Mouse (Mus musculus) bone marrow, adult 2 months (tissue): ENCODE data around the gene Cpe. TPM values are rescaled to one million over a fixed set of nuclear protein-coding genes. Genes with fewer than 3 reads are reported as not detected.

Experiments
- H3K27ac ChIP-seq: fragments of 200-500 bp; 2 replicates; pipeline ENCODE4 v1.5.1; 2012; ENCODE audit warnings: low read depth, mild to moderate bottlenecking, control low read depth, inconsistent platforms, low read length; ENCODE audit not compliant: control insufficient read depth, poor library complexity, insufficient read depth
- H3K4me1 ChIP-seq: fragments of 200-500 bp; 2 replicates; pipeline ENCODE4 v1.6.1; 2011; ENCODE audit warnings: low read length; ENCODE audit not compliant: control insufficient read depth, insufficient read depth
- H3K4me3 ChIP-seq: fragments of 200-500 bp; replicated peaks from 2 replicates; pipeline ENCODE3; 2011; ENCODE audit warnings: mild to moderate bottlenecking, low read depth, low read length, control low read depth; ENCODE audit not compliant: control insufficient read depth
- CTCF ChIP-seq: fragments of 200-500 bp; IDR thresholded peaks from 2 replicates; pipeline ENCODE4 v1.5.1; 2011; ENCODE audit warnings: low read length, control low read depth; ENCODE audit not compliant: control insufficient read depth, insufficient read depth
- POLR2A ChIP-seq: fragments of 200-500 bp; IDR thresholded peaks from 2 replicates; pipeline ENCODE4 v1.6.1; 2011; ENCODE audit warnings: low read depth, mild to moderate bottlenecking, control low read depth, low read length, borderline replicate concordance; ENCODE audit not compliant: control insufficient read depth
- WGBS: fragments of 180-500 bp; shearing (Covaris S2); methylation state at CpG from one replicate; pipeline ENCODE4 v1.1.7; 2018; 5-methylcytosine and 5-hydroxymethylcytosine counted together
- polyA plus RNA-seq: library from polyadenylated mRNA; stranded (reverse); fragments of >200 nt; gene quantifications from 2 replicates; pipeline ENCODE4 v1.2.4, GENCODE M21; 2011; ENCODE audit warnings: low replicate concordance; ENCODE audit not compliant: missing spikeins, insufficient read depth, insufficient read length

The Cpe gene
- polyA plus RNA-seq, 1 experiment, result 6.2 TPM

DNA sequence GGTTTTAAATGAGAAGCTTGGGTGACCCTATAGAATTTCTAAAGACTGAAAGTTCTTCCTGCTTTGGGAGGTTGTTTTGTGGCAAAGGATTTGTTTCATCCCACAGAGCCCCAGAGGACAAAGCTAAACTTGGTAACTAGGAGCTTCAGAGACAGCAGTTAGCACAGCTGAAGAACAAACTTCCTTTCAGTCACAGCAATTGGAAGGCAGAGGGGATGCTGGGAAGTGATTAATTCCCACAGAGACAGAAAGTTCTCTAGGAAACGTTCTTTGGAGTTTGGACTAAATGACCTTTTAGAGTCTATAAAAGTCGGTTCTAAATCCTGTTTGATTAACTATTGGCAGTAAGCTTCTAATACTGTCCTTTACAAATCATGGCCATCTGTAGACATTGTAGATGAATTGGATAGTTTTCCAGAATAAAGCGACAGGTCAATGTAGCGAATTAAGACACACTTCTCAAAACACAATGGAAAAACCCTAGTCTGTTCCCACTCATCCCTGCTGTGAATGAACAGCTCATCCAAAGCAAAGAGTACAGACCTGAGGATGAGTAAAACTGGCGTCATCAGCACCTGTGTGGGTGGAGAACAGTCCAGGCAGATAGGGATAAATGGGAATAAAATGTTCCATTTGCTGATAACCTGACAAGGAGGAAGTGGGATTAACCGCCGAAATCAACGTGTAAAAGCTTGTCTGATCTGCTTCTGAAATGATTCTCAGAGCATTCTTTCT is 58.6 kb downstream of the Cpe start:
- 72% methylated on average over 8 of the region's 8 CpGs for WGBS
- TF ChIP-seq CTCF, result no peak
- TF ChIP-seq POLR2A, result no peak

DNA sequence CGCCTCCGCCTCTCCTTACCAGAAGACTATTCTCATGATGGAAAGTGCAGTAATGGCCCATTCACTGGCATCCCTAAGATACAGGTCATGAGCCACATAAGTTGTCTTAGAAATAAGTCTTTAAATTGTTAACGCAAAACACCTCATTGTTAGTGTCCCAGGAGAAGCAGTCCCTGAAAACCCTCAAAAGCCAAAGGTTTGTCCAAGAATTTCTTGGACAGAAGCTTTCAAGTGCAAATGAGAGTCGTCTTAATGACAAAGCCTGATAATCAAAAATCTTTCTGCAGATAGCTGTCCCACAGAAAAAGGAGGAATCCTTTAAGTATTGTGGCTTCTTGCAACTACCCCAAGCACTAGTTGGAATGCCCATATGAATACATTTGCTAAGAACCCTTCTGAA is 60.7 kb downstream of the Cpe start:
- H3K4me3 ChIP-seq, result no peak overlapping the region
- H3K4me1 ChIP-seq, result no peaks in the 10 kb centered on the region
- no peak overlapping the region for H3K27ac ChIP-seq
- TF ChIP-seq CTCF (no peak), POLR2A (no peak)
- WGBS, result 81% methylated on average over 4 of the region's 4 CpGs

More for the DNA sequence above, 58.6 kb downstream of the Cpe start:
- H3K4me1 ChIP-seq, result no peaks in the 10 kb centered on the region
- H3K27ac ChIP-seq, result no peak overlapping the region
- H3K4me3 ChIP-seq, result no peak overlapping the region

DNA sequence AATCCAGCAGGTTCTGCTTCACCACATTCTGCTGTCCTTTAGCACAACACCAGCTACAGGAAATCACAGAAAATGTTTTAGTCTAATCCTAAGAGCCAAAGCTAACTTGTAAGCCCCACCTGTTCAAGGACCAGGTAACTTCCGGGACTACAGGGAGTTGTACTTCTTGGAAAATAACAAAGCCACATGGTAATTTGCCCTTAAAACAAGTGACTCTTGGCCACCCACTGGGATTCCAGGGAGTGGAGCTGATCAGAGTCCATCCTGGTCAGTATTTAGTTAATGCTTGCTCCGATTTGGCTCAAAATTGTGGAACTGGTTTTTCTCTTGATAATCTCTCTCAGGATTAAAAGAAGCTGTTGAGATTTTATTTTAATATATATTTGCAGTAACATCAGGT is 61.1 kb downstream of the Cpe start:
- H3K4me1 ChIP-seq, result no peaks in the 10 kb centered on the region
- no peak overlapping the region for H3K27ac ChIP-seq
- no peak overlapping the region for H3K4me3 ChIP-seq
- 83% methylated on average over 2 of the region's 2 CpGs for WGBS
- no peak for TF ChIP-seq CTCF

DNA sequence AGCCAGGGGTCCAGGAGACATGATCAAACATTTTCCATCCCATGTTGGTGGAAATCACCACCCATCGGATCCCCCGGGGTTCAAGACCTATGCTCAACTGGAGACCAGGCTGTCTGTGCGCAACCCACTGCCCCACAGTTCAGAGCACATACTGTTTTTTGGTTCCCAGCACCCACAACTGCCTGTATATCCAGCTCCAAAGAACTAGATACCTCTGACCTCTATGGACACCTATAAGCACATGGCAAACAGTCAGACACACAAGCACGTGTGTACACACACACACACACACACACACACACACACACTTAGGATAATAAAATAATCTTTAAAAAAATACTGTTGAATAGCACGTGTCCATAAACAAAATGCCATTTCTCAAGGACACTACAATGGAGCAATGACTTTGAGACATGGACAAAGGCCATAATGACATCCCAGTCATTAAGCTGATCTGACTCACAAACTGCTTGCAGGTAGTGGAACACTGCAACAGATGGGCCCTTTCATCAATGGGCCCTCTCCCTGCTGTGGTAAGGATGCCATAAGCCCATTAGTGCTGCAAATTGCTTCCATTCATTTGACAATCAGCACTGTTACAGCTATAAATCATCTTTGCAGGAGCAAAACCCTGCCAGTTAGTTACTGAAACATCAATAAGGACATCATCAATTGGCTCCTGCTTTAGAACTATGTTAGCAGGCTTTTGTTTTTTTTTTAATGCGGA is 63.7 kb downstream of the Cpe start:
- H3K4me1 ChIP-seq, result no peaks in the 10 kb centered on the region
- TF ChIP-seq POLR2A (no peak), CTCF (no peak)
- no peak overlapping the region for H3K27ac ChIP-seq
- 85% methylated on average over 6 of the region's 6 CpGs for WGBS
- no peak overlapping the region for H3K4me3 ChIP-seq

DNA sequence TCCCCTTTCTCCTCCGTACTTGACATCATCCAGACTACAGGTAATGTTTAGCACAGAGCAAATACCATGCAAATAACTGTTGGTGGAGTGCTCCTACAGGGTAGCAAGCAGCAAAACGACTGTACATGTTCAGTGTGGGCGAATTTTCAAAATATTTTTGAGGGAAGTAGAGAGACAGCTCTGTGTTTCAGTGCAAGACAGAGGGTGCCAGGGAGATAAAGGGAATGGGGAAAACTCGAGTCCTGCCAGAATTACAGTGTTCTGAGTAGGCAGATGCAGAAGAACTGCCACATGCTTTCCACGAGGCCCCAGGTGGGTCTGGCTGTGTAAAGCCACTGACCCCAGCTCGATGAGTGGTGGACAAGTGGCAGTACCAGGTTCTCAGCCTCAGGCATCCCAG is 64.8 kb downstream of the Cpe start:
- TF ChIP-seq CTCF (no peak), POLR2A (no peak)
- Histone ChIP-seq H3K4me1 (no peaks in the 10 kb centered on the region), H3K27ac (no peak overlapping the region), H3K4me3 (no peak overlapping the region)
- WGBS, result 76% methylated on average over 6 of the region's 6 CpGs

DNA sequence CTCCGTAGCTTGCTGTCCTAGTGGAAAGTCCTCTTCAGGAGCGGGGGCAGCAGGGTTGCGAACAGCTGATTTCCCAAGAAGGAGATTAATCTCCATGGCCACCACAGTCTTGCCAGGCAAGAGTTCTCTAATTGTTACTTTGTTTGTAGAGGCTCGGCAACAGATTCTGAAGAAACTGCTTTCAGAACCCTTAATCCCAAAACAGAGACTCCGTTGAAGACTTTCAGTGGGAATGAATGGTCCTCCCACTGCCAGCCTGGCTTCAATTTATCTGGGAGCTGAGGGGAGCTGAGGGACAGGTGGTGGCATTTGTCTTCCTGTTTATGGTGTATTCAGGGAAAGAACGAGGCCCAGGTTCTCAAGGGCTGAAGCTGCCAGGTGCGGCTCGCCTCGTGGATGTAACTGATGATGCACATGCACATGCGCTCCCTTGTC is 68.2 kb downstream of the Cpe start:
- no peak overlapping the region for H3K27ac ChIP-seq
- H3K4me3 ChIP-seq, result no peak overlapping the region
- 84% methylated on average over 10 of the region's 10 CpGs for WGBS
- no peaks in the 10 kb centered on the region for H3K4me1 ChIP-seq
- TF ChIP-seq CTCF, result no peak
- no peak for TF ChIP-seq POLR2A

DNA sequence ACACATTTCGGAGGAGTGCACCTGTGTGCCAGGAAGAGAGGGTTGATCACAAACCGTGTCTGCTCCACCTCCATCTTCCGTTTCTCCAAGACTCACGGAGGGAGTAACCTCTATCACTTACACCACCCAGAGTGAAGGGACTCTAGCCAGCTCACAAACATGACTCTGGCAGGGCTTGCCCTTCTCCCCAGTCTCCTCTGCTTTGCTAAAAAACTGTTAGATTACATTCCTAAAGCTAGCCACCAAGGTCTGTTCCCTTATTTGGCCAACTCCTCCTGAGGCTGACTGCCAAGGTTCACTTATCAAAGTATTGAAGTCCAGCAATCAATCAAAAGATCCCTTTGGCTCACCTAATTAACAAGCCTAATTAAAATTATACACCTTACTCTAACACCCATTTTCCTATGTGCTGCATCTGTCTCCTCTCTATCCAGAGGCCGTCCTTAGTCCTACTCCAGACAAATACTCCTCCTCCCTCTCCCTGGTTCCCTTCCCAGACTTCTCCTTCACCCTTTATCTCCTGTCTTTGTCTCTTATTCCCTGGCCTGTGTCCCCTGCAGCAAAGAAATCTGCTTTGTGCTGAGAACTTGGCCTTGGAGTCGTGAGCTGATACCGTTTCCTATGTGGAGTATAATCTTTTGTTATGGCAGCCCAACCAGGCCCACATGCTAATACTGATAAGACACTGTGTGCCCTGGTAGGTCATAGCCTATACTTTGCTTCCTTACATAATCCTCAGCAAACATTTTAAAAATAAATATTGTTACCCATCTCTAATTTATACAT is 72.3 kb downstream of the Cpe start:
- Histone ChIP-seq H3K4me1 (no peaks in the 10 kb centered on the region), H3K4me3 (no peak overlapping the region), H3K27ac (no peak overlapping the region)
- 73% methylated on average over 7 of the region's 7 CpGs for WGBS
- no peak for TF ChIP-seq CTCF
- no peak for TF ChIP-seq POLR2A

DNA sequence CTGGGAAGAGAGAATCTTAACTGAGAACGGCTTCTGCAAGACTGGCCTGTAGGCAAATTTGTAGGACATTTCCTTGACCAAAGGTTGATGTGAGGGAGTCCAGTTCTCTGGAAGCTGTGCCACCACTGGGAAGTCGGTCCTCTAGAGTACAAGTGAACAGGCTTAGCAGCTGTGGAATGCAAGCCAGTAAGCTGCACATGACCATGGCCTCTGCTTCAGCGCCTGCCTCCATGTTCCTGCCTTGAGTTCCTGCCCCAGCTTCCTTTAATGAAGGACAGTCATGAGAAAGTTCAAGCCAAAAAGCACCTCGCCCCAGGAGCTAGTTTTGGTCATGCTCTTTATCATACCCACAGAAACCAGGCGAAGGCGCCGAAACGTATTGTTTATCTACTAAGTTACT is 73.2 kb downstream of the Cpe start:
- Histone ChIP-seq H3K4me1 (no peaks in the 10 kb centered on the region), H3K27ac (no peak overlapping the region), H3K4me3 (no peak overlapping the region)
- TF ChIP-seq CTCF (no peak), POLR2A (no peak)
- 80% methylated on average over 8 of the region's 8 CpGs for WGBS
